Comparison of ENCODE assay signal across 28 mouse cellular contexts in genomic region chr1:56713011-56713726, GRCm38 (mm10).
DNase-seq lines count a peak whose midpoint lies in the region; ATAC-seq and TF ChIP-seq lines count a peak whose summit lies in the region.
"Had no signal": no experiment of that assay in that cellular context is flagged by ENCODE, and none has a peak within 500 bp of the region (broad histone marks: within the 10 kb centered on the region; RNA-seq: fewer than 3 reads in every experiment).

No protein-coding gene starts in this region.

- dilution Hi-C loops in CH12.LX (cut with MboI; ENCODE audit: extremely low pct_ligation_motif_present, extremely low pct_unique_long_range_greater_than_20kb, low sequenced_read_pairs) = no loop called here

- no peak overlapping the region for H3K4me3 ChIP-seq in CH12.LX (replicated peaks in 1 of 3; ENCODE audit: low read depth in 2 of 3, low read length in 2 of 3, poor library complexity in 1 of 3)
- H3K4me3 ChIP-seq in forebrain, postnatal 0 days (ENCODE audit: low read depth, low read length) = no peak overlapping the region
- H3K4me3 ChIP-seq: embryonic facial prominence, embryonic 10.5 days; embryonic facial prominence, embryonic 13.5 days; erythroblast, embryonic 14.5 days; heart, adult 2 months; heart, embryonic 10.5 days; heart, embryonic 13.5 days had no signal

- in situ Hi-C loops in CH12.LX (cut with MboI; ENCODE audit: low pct_ligation_motif_present, low pct_unique_long_range_greater_than_20kb, low sequenced_read_pairs) = no loop called here

- no peak for TF ChIP-seq CTCF in CH12.LX (conservative IDR thresholded peaks at IDR 0.05 in 1 of 2, IDR thresholded peaks at IDR 0.05 in 1 of 2; ENCODE audit: low read depth in 2 of 2, low read length in 2 of 2)
- TF ChIP-seq CTCF in forebrain, postnatal 0 days (IDR thresholded peaks at IDR 0.05; ENCODE audit: low read depth) = no peak

- H3K27me3 ChIP-seq in CH12.LX (replicated peaks) = no peaks in the 10 kb centered on the region
- no peaks in the 10 kb centered on the region for H3K27me3 ChIP-seq in forebrain, postnatal 0 days (ENCODE audit: insufficient read depth, low read length)
- H3K27me3 ChIP-seq: embryonic facial prominence, embryonic 13.5 days; heart, embryonic 13.5 days had no signal

- no peak overlapping the region for H3K9ac ChIP-seq in CH12.LX (ENCODE audit: insufficient read depth, low read depth)
- no peak overlapping the region for H3K9ac ChIP-seq in forebrain, postnatal 0 days
- H3K9ac ChIP-seq: embryonic facial prominence, embryonic 13.5 days; heart, embryonic 13.5 days; hindbrain, embryonic 14.5 days had no signal

- WGBS in forebrain, postnatal 0 days = 90% methylated on average over 2 of the region's 2 CpGs

- peaks cover 0 to 11% of the 10 kb centered on the region in 2 experiments; a peak in 2 of 4 replicates for H3K4me1 ChIP-seq in CH12.LX (ENCODE audit: control insufficient read depth in 1 of 2, insufficient read depth in 2 of 2)
- H3K4me1 ChIP-seq in forebrain, postnatal 0 days (ENCODE audit: insufficient read depth) = no peaks in the 10 kb centered on the region
- H3K4me1 ChIP-seq: embryonic facial prominence, embryonic 10.5 days; embryonic facial prominence, embryonic 13.5 days; heart, embryonic 10.5 days; heart, embryonic 13.5 days had no signal

- no peaks in the 10 kb centered on the region for H3K9me3 ChIP-seq in CH12.LX (replicated peaks; ENCODE audit: low read length)
- H3K9me3 ChIP-seq in forebrain, postnatal 0 days (ENCODE audit: low read length) = no peaks in the 10 kb centered on the region
- H3K9me3 ChIP-seq: embryonic facial prominence, embryonic 10.5 days; embryonic facial prominence, embryonic 13.5 days; heart, embryonic 10.5 days; heart, embryonic 13.5 days had no signal

- TF ChIP-seq EP300 in CH12.LX (IDR thresholded peaks at IDR 0.05; ENCODE audit: low read length) = no peak

- no peak for DNase-seq in CH12.LX (ENCODE audit: extremely low read depth)
- DNase-seq in adrenal gland, adult 2 months = no peak
- no peak for DNase-seq in right cerebral cortex, adult 2 months (ENCODE audit: low spot score in 2 of 2)
- no peak for DNase-seq in forebrain, postnatal 0 days
- no peak for DNase-seq in c-Kit-positive CD71-positive TER-119-positive erythroid progenitor cells, embryonic 14.5 days (ENCODE audit: low spot score)
- DNase-seq: adrenal gland, postnatal 14 days; cerebellum, adult 18-20 months; cerebellum, adult 9-10 months; cerebellum, postnatal 25 days; embryo, embryonic 11 days; gastrocnemius, postnatal 25 days; heart, adult 2 months; heart, postnatal 14 days; heart, postnatal 4 days had no signal

- TF ChIP-seq POLR2A in CH12.LX (IDR thresholded peaks at IDR 0.05; ENCODE audit: low read depth, low read length) = no peak

- H3K4me2 ChIP-seq in CH12.LX (ENCODE audit: insufficient read depth, low read depth, poor library complexity, severe bottlenecking) = no peak overlapping the region
- H3K4me2 ChIP-seq in forebrain, postnatal 0 days (ENCODE audit: low read depth) = no peak overlapping the region
- H3K4me2 ChIP-seq: embryonic facial prominence, embryonic 13.5 days; heart, embryonic 13.5 days; hindbrain, embryonic 14.5 days had no signal

- ATAC-seq in granulocyte monocyte progenitor cell, adult 5-6 weeks (replicated peaks; ENCODE audit: poor library complexity, severe bottlenecking) = peak; percentile 98
- ATAC-seq in monocyte, adult 5-6 weeks (replicated peaks; ENCODE audit: insufficient number of reproducible peaks, low FRiP score, low TSS enrichment, poor library complexity, severe bottlenecking) = peak; percentile 89
- no peak for ATAC-seq in forebrain, postnatal 0 days
- ATAC-seq: forebrain, embryonic 14.5 days; hindbrain, postnatal 0 days; inflammation-experienced regulatory T-cells, adult 6 months; intestine, embryonic 16.5 days; Patski had no signal

- H3K27ac ChIP-seq in CH12.LX (ENCODE audit: insufficient read depth, low read depth) = no peak overlapping the region
- H3K27ac ChIP-seq in forebrain, postnatal 0 days (ENCODE audit: low read depth, low read length) = no peak overlapping the region
- H3K27ac ChIP-seq: embryonic facial prominence, embryonic 10.5 days; embryonic facial prominence, embryonic 13.5 days; heart, adult 2 months; heart, embryonic 10.5 days; heart, embryonic 13.5 days; hindbrain, embryonic 14.5 days; hindbrain, postnatal 0 days had no signal

- no peaks in the 10 kb centered on the region for H3K79me2 ChIP-seq in CH12.LX (replicated peaks; ENCODE audit: control insufficient read depth, extremely low read depth, insufficient read depth, poor library complexity, severe bottlenecking)

- H3K36me3 ChIP-seq in CH12.LX (replicated peaks in 1 of 2; ENCODE audit: control insufficient read depth in 1 of 2, insufficient read depth in 1 of 2, low read length in 1 of 2) = no peaks in the 10 kb centered on the region
- no peaks in the 10 kb centered on the region for H3K36me3 ChIP-seq in forebrain, postnatal 0 days (ENCODE audit: insufficient read depth)
- H3K36me3 ChIP-seq: embryonic facial prominence, embryonic 10.5 days; embryonic facial prominence, embryonic 13.5 days; G1E; heart, embryonic 10.5 days; heart, embryonic 13.5 days had no signal

- TF ChIP-seq RAD21 in CH12.LX (IDR thresholded peaks at IDR 0.05; ENCODE audit: low read depth, low read length) = no peak

TF ChIP-seq in CH12.LX, 34 proteins besides CTCF, POLR2A, EP300 and RAD21:
- TF ChIP-seq JUND (conservative IDR thresholded peaks at IDR 0.05; ENCODE audit: low read depth, low read length) = no peak; the same call in 1 of the 2 replicates
- no peak for TF ChIP-seq ELF1 (IDR thresholded peaks at IDR 0.05; ENCODE audit: low read depth, low read length)
- TF ChIP-seq E2F4 (IDR thresholded peaks at IDR 0.05; ENCODE audit: insufficient replicate concordance, low read depth, low read length) = no peak
- 0 out of 2 replicates have a peak, but pooled peaks have one; percentile 10 for TF ChIP-seq JUN (IDR thresholded peaks at IDR 0.05; ENCODE audit: insufficient read depth, low read depth, low read length)
- no peak for TF ChIP-seq RCOR1 (conservative IDR thresholded peaks at IDR 0.05; ENCODE audit: low read depth, low read length)
- no peak for TF ChIP-seq ZC3H11A (IDR thresholded peaks at IDR 0.05; ENCODE audit: low read depth, low read length)
- TF ChIP-seq MEF2A (IDR thresholded peaks at IDR 0.05; ENCODE audit: borderline replicate concordance, low read depth, low read length) = peak; percentile 65
- TF ChIP-seq USF1 (IDR thresholded peaks at IDR 0.05; ENCODE audit: low read depth, low read length) = no peak
- TF ChIP-seq UBTF (IDR thresholded peaks at IDR 0.05; ENCODE audit: low read depth, low read length) = no peak
- TF ChIP-seq GABPA (IDR thresholded peaks at IDR 0.05; ENCODE audit: insufficient replicate concordance, low read depth, low read length) = no peak
- no peak for TF ChIP-seq HCFC1 (IDR thresholded peaks at IDR 0.05; ENCODE audit: low read depth, low read length)
- TF ChIP-seq PAX5 (IDR thresholded peaks at IDR 0.05; ENCODE audit: low read length) = no peak
- TF ChIP-seq IRF4 (IDR thresholded peaks at IDR 0.05; ENCODE audit: low read depth, low read length) = no peak
- TF ChIP-seq ETS1 (conservative IDR thresholded peaks at IDR 0.05; ENCODE audit: low read depth, low read length) = no peak
